Mouse (Mus musculus) lung, postnatal 4 days (tissue): Measurements from ENCODE around the gene Guca2b.
"Not testable (repeated sequence)": the region's sequence is repeated elsewhere in the genome, so short reads cannot be mapped to it uniquely, and the experiment has no call there.

Experiments
- DNase-seq, 2 experiments: peaks; one replicate each; pipeline ENCODE4 v3.0.0; 2021

Guca2b gene

GRCm38 (mm10) chr4:119642666-119643065 lies 16.1 kb downstream of the Guca2b start:
- DNase-seq: no peak

- no peak for DNase-seq
Measured at GRCm38 (mm10) chr4:119638656-119639055, 20.1 kb downstream of the Guca2b start.

- no peak for DNase-seq
Measured at GRCm38 (mm10) chr4:119637946-119638345, 20.8 kb downstream of the Guca2b start.

- DNase-seq: peak; percentile 28 to 62
Measured at GRCm38 (mm10) chr4:119637176-119637845, 21.4 kb downstream of the Guca2b start, which contains the start of gene Guca2a. Guca2a (plus strand) TSS chr4:119637704.

- DNase-seq: no peak
Measured at GRCm38 (mm10) chr4:119636731-119637130, 22.0 kb downstream of the Guca2b start.

- no peak for DNase-seq
Measured at GRCm38 (mm10) chr4:119635686-119636085, 23.1 kb downstream of the Guca2b start.

GRCm38 (mm10) chr4:119634908-119635660 lies 23.7 kb downstream of the Guca2b start:
- DNase-seq: no peak

- DNase-seq: no peak
Measured at GRCm38 (mm10) chr4:119633948-119634347, 24.8 kb downstream of the Guca2b start.

- DNase-seq: no peak
Measured at GRCm38 (mm10) chr4:119633342-119633741, 25.4 kb downstream of the Guca2b start.

- no peak for DNase-seq
Measured at GRCm38 (mm10) chr4:119632721-119633120, 26.0 kb downstream of the Guca2b start.

GRCm38 (mm10) chr4:119631115-119631919 lies 27.4 kb downstream of the Guca2b start:
- DNase-seq: peak; percentile 67 to 74

- DNase-seq: not testable (repeated sequence)
Measured at GRCm38 (mm10) chr4:119628363-119628762, 30.4 kb downstream of the Guca2b start.

- DNase-seq: no peak
Measured at GRCm38 (mm10) chr4:119627317-119627716, 31.4 kb downstream of the Guca2b start.

GRCm38 (mm10) chr4:119626876-119627275 lies 31.9 kb downstream of the Guca2b start:
- DNase-seq: no peak

GRCm38 (mm10) chr4:119626081-119626645 lies 32.6 kb downstream of the Guca2b start:
- DNase-seq: no peak

- no peak for DNase-seq
Measured at GRCm38 (mm10) chr4:119614724-119615123, 44.0 kb downstream of the Guca2b start.

GRCm38 (mm10) chr4:119614078-119614477 lies 44.7 kb downstream of the Guca2b start:
- DNase-seq: no peak

GRCm38 (mm10) chr4:119609488-119609887 lies 49.3 kb downstream of the Guca2b start:
- no peak for DNase-seq
